ENCODE assay signal across 32 mouse cellular contexts in the genomic region with DNA sequence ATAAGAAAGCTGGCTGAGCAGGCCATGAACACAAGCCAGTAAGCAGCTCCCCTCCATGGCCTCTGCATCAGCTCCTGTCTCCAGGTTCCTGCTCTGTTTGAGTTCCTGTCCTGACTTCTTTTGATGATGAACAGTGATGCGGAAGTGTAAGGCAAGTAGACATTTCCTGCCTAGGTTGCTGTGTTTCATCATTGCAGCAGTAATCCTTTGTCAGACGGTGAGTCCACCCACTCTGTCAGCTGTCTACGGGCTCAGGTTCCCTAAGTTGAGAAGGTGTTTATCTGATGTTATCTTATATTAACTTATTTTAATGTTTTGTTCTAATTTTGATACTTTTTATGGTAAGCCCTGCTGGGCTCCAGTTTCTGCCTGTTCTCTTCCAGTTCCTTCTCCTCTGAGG. TPM values are rescaled to one million over a fixed set of nuclear protein-coding genes. Genes with fewer than 3 reads are reported as not detected.
A peak's percentile ranks its signal among the peaks of the same experiment; 100 is the strongest.
DNase-seq lines count a peak whose midpoint lies in the region; ATAC-seq and TF ChIP-seq lines count a peak whose summit lies in the region.
"Had no signal": no experiment of that assay in that cellular context is flagged by ENCODE, and none has a peak within 500 bp of the region (broad histone marks: within the 10 kb centered on the region; RNA-seq: fewer than 3 reads in every experiment).

No protein-coding gene starts in this region.

- H3K9ac ChIP-seq in intestine, embryonic 16.5 days (ENCODE audit: low read depth, low read length) = no peak overlapping the region
- H3K9ac ChIP-seq: embryonic facial prominence, embryonic 13.5 days; limb, embryonic 12.5 days; liver, embryonic 15.5 days; lung, embryonic 14.5 days; midbrain, embryonic 15.5 days; neural tube, embryonic 13.5 days had no signal

- TF ChIP-seq POLR2A in myocyte (IDR thresholded peaks at IDR 0.05; ENCODE audit: insufficient read length, low read depth) = no peak

- no peak overlapping the region for H3K4me2 ChIP-seq in myocyte (ENCODE audit: low read depth)
- no peak overlapping the region for H3K4me2 ChIP-seq in intestine, embryonic 16.5 days (ENCODE audit: low read depth, low read length)
- H3K4me2 ChIP-seq: embryonic facial prominence, embryonic 13.5 days; limb, embryonic 12.5 days; liver, embryonic 15.5 days; lung, embryonic 14.5 days; midbrain, embryonic 15.5 days; neural tube, embryonic 13.5 days had no signal

- H3K4me3 ChIP-seq in myocyte = no peak overlapping the region
- H3K4me3 ChIP-seq in intestine, embryonic 16.5 days (ENCODE audit: low read length) = no peak overlapping the region
- H3K4me3 ChIP-seq: embryonic facial prominence, embryonic 13.5 days; gastrocnemius, adult 2 months; left cerebral cortex, adult 2 months; limb, embryonic 12.5 days; liver, embryonic 15.5 days; midbrain, embryonic 15.5 days; neural tube, embryonic 13.5 days had no signal

- peaks cover 15% of the 10 kb centered on the region; the same call in 1 of the 2 replicates for H3K4me1 ChIP-seq in intestine, embryonic 16.5 days (ENCODE audit: control insufficient read depth, insufficient read depth, low read length)

- H3ac ChIP-seq in myocyte (ENCODE audit: control insufficient read depth, insufficient read length) = no peak overlapping the region

- H3K36me3 ChIP-seq in myocyte (ENCODE audit: control insufficient read depth, insufficient read depth) = peaks cover 13% of the 10 kb centered on the region
- H3K36me3 ChIP-seq in intestine, embryonic 16.5 days (ENCODE audit: control insufficient read depth, insufficient read depth, low read length) = no peaks in the 10 kb centered on the region
- H3K36me3 ChIP-seq: liver, embryonic 15.5 days; midbrain, embryonic 15.5 days; neural tube, embryonic 13.5 days had no signal

- H3K9me3 ChIP-seq in intestine, embryonic 16.5 days (ENCODE audit: control insufficient read depth, low read length) = no peaks in the 10 kb centered on the region
- H3K9me3 ChIP-seq: embryonic facial prominence, embryonic 13.5 days; G1E; limb, embryonic 12.5 days; liver, embryonic 15.5 days; midbrain, embryonic 15.5 days; neural tube, embryonic 13.5 days had no signal

- H3K79me2 ChIP-seq in myocyte (ENCODE audit: control insufficient read depth, insufficient read depth) = peaks cover 70% of the 10 kb centered on the region

- H3K27me3 ChIP-seq in myocyte (ENCODE audit: control insufficient read depth, insufficient read depth, insufficient read length) = no peaks in the 10 kb centered on the region
- H3K27me3 ChIP-seq in intestine, embryonic 16.5 days (replicated peaks; ENCODE audit: control insufficient read depth, insufficient read depth, low read length) = no peaks in the 10 kb centered on the region
- H3K27me3 ChIP-seq: embryonic facial prominence, embryonic 13.5 days; limb, embryonic 12.5 days; liver, embryonic 15.5 days; midbrain, embryonic 15.5 days; neural tube, embryonic 13.5 days had no signal

- DNase-seq in 416B (ENCODE audit: low read depth) = peak; percentile 40
- no peak for DNase-seq in kidney, postnatal 25 days
- no peak for DNase-seq in lung, postnatal 36 days
- DNase-seq: adrenal gland, adult 2 months; adrenal gland, postnatal 36 days; B cell, adult 2 months; cerebellum, adult 18-20 months; cerebellum, postnatal 10 days; gastrocnemius, adult 2 months; heart, postnatal 14 days; kidney, adult 9 months; kidney, postnatal 10 days; lung, embryonic 14.5 days; lung, postnatal 14 days; retina, postnatal 1 day; thymus, adult 18-20 months; thymus, postnatal 4 days had no signal

- peak; percentile 54 for ATAC-seq in CD4-positive, CD25-positive, alpha-beta regulatory T cell, adult 4 months
- peak; percentile 71 for ATAC-seq in granulocyte monocyte progenitor cell, adult 5-6 weeks (replicated peaks; ENCODE audit: poor library complexity, severe bottlenecking)
- ATAC-seq in intestine, embryonic 16.5 days = no peak
- ATAC-seq: forebrain, embryonic 16.5 days; hindbrain, embryonic 16.5 days; intestine, postnatal 0 days; midbrain, embryonic 15.5 days had no signal

- no peak overlapping the region for H3K27ac ChIP-seq in intestine, embryonic 16.5 days (ENCODE audit: low read length)
- H3K27ac ChIP-seq: embryonic facial prominence, embryonic 13.5 days; left cerebral cortex, adult 2 months; limb, embryonic 12.5 days; liver, embryonic 15.5 days; midbrain, embryonic 15.5 days; neural tube, embryonic 13.5 days; stomach, postnatal 0 days had no signal

- 52% methylated on average over 3 of the region's 3 CpGs for WGBS in intestine, embryonic 16.5 days

TF ChIP-seq in myocyte, 11 proteins besides CTCF, POLR2A, EP300 and RAD21:
- TF ChIP-seq MYOD1 (IDR thresholded peaks at IDR 0.05; ENCODE audit: control insufficient read depth in 1 of 3, insufficient read length in 2 of 3, low read depth in 2 of 3) = peak in 1 of 3 experiments; percentile 56
- TF ChIP-seq SRF (IDR thresholded peaks at IDR 0.05; ENCODE audit: control insufficient read depth, insufficient read length, low read depth) = no peak
- TF ChIP-seq MAX (IDR thresholded peaks at IDR 0.05; ENCODE audit: low read depth) = no peak
- no peak for TF ChIP-seq REST (IDR thresholded peaks at IDR 0.05; ENCODE audit: insufficient read depth, insufficient read length)
- no peak for TF ChIP-seq TCF3 (IDR thresholded peaks at IDR 0.05; ENCODE audit: insufficient read length, low read depth)
- TF ChIP-seq USF1 (IDR thresholded peaks at IDR 0.05; ENCODE audit: low read depth) = no peak
- TF ChIP-seq MYOG (IDR thresholded peaks at IDR 0.05; ENCODE audit: control insufficient read depth in 1 of 3, insufficient read depth in 1 of 3, insufficient read length in 2 of 3, low read depth in 2 of 3) = no peak
- TF ChIP-seq CEBPB (IDR thresholded peaks at IDR 0.05; ENCODE audit: insufficient read depth, poor library complexity, severe bottlenecking) = peak; percentile 43; the same call in 1 of the 2 replicates
- TF ChIP-seq TCF12 (IDR thresholded peaks at IDR 0.05; ENCODE audit: insufficient read depth, poor library complexity, severe bottlenecking) = peak; percentile 26
- TF ChIP-seq E2F4 (IDR thresholded peaks at IDR 0.05; ENCODE audit: insufficient read depth) = no peak
- TF ChIP-seq POLR2AphosphoS2 (IDR thresholded peaks at IDR 0.05; ENCODE audit: insufficient read length, low read depth) = no peak

RNA-seq across cellular contexts. Expression of a gene that starts 12.7 kb away (rescaled TPM):
- polyA plus RNA-seq in CD4-positive, CD25-positive, alpha-beta regulatory T cell, adult 4 months (2017; shearing (Covaris generic)) = 100 to 1,000 TPM in 1 of 2 experiments, 10 to 100 TPM in 1; 86.2 to 118 TPM
- total RNA-seq in granulocyte monocyte progenitor cell, adult 5-6 weeks (2014; fragmentation: Nextera tagmentation) = 48.1 and 61.5 TPM in 2 replicates
- total RNA-seq in granulocyte monocyte progenitor cell, adult 5-6 weeks (2017) = 25.1 and 31.4 TPM in 2 replicates
- 74.1 TPM for polyA plus RNA-seq in myocyte (2012; fragmentation: generic; extraction: Trizol)
- polyA plus RNA-seq in intestine, embryonic 16.5 days (2015; fragmentation: Nextera tagmentation; extraction: Ambion mirVana) = 56.0 and 58.1 TPM in 2 replicates

RNA-seq across cellular contexts. Expression of a gene that starts 13.0 kb away (rescaled TPM):
- 1 to 10 TPM; 2.6 to 2.7 TPM for polyA plus RNA-seq in CD4-positive, CD25-positive, alpha-beta regulatory T cell, adult 4 months (2017; shearing (Covaris generic))
- 8.7 and 11.9 TPM in 2 replicates for total RNA-seq in granulocyte monocyte progenitor cell, adult 5-6 weeks (2014; fragmentation: Nextera tagmentation)
- 7.6 and 12.5 TPM in 2 replicates for total RNA-seq in granulocyte monocyte progenitor cell, adult 5-6 weeks (2017)
- 2.1 TPM for polyA plus RNA-seq in myocyte (2012; fragmentation: generic; extraction: Trizol)
- polyA plus RNA-seq in intestine, embryonic 16.5 days (2015; fragmentation: Nextera tagmentation; extraction: Ambion mirVana) = 3.0 and 4.1 TPM in 2 replicates
